Mouse (Mus musculus) brain, embryonic 14.5 days (tissue): Measurements from ENCODE around the gene Asap2.

Source experiments
- CTCF ChIP-seq: fragments of 200-500 bp; IDR thresholded peaks from 2 replicates; pipeline ENCODE4 v1.5.1; 2012; ENCODE audit warnings: inconsistent platforms, mild to moderate bottlenecking, moderate library complexity, borderline replicate concordance; ENCODE audit not compliant: insufficient read depth, insufficient read length; ENCODE audit errors: extremely low read depth
- POLR2A ChIP-seq: fragments of 200-500 bp; IDR thresholded peaks from 2 replicates; pipeline ENCODE4 v1.6.1; 2012; ENCODE audit warnings: mild to moderate bottlenecking, inconsistent platforms, borderline replicate concordance; ENCODE audit not compliant: poor library complexity, insufficient read depth, insufficient read length, severe bottlenecking; ENCODE audit errors: extremely low read depth

- TF ChIP-seq CTCF, result no peak
- TF ChIP-seq POLR2A, result no peak
Observed at GRCm38 (mm10) chr12:21212876-21213275, 222.6 kb downstream of the Asap2 start.
